Mouse (Mus musculus): ENCODE measurements around the gene Mrpl58.
"Not testable (repeated sequence)": the region's sequence is repeated elsewhere in the genome, so short reads cannot be mapped to it uniquely, and the experiment has no call there.

Gene Mrpl58

GRCm38 (mm10) chr11:115427482-115428331 lies 24.2 kb downstream of the Mrpl58 start:
- peak; percentile 66 for DNase-seq (ENCODE audit: low read depth)

GRCm38 (mm10) chr11:115429307-115429706 lies 25.8 kb downstream of the Mrpl58 start:
- no peak for DNase-seq (ENCODE audit: low read depth)

GRCm38 (mm10) chr11:115430561-115430960 lies 27.0 kb downstream of the Mrpl58 start:
- no peak for DNase-seq (ENCODE audit: low read depth)

GRCm38 (mm10) chr11:115432814-115433213 lies 29.3 kb downstream of the Mrpl58 start:
- DNase-seq (ENCODE audit: low read depth) = no peak

- DNase-seq (ENCODE audit: low read depth) = no peak
These were observed 29.8 kb downstream of the Mrpl58 start for GRCm38 (mm10) chr11:115433342-115433741.

GRCm38 (mm10) chr11:115435596-115436337 lies 32.2 kb downstream of the Mrpl58 start:
- DNase-seq (ENCODE audit: low read depth) = no peak

GRCm38 (mm10) chr11:115437571-115438122 lies 34.1 kb downstream of the Mrpl58 start:
- DNase-seq (ENCODE audit: low read depth) = no peak

GRCm38 (mm10) chr11:115439326-115439725 lies 35.8 kb downstream of the Mrpl58 start:
- peak; percentile 75 for DNase-seq (ENCODE audit: low read depth)

GRCm38 (mm10) chr11:115439906-115440595 lies 36.5 kb downstream of the Mrpl58 start, which contains the start of gene Trim80:
Gene Trim80, plus strand, starts transcription at chr11:115440545.
- DNase-seq (ENCODE audit: low read depth) = no peak

- no peak for DNase-seq (ENCODE audit: low read depth)
These were observed 37.9 kb downstream of the Mrpl58 start for GRCm38 (mm10) chr11:115441417-115441816.

GRCm38 (mm10) chr11:115446906-115447305 lies 43.4 kb downstream of the Mrpl58 start:
- DNase-seq (ENCODE audit: low read depth) = no peak

GRCm38 (mm10) chr11:115447321-115447885 lies 43.9 kb downstream of the Mrpl58 start:
- DNase-seq (ENCODE audit: low read depth) = no peak

- no peak for DNase-seq (ENCODE audit: low read depth)
These were observed 44.5 kb downstream of the Mrpl58 start for GRCm38 (mm10) chr11:115448075-115448474.

GRCm38 (mm10) chr11:115448998-115449397 lies 45.4 kb downstream of the Mrpl58 start:
- DNase-seq (ENCODE audit: low read depth) = no peak

GRCm38 (mm10) chr11:115450176-115450575 lies 46.6 kb downstream of the Mrpl58 start:
- DNase-seq (ENCODE audit: low read depth) = no peak

GRCm38 (mm10) chr11:115451781-115452241 lies 48.3 kb downstream of the Mrpl58 start:
- peak; percentile 62 for DNase-seq (ENCODE audit: low read depth)

- peak; percentile 65 for DNase-seq (ENCODE audit: low read depth)
These were observed 48.8 kb downstream of the Mrpl58 start for GRCm38 (mm10) chr11:115452281-115452860.

- DNase-seq (ENCODE audit: low read depth) = no peak
These were observed 49.8 kb downstream of the Mrpl58 start for GRCm38 (mm10) chr11:115453306-115453705.

- DNase-seq (ENCODE audit: low read depth) = not testable (repeated sequence)
These were observed 51.3 kb downstream of the Mrpl58 start for GRCm38 (mm10) chr11:115454822-115455221.

GRCm38 (mm10) chr11:115455619-115456018 lies 52.1 kb downstream of the Mrpl58 start:
- DNase-seq (ENCODE audit: low read depth) = no peak

GRCm38 (mm10) chr11:115456182-115456581 lies 52.6 kb downstream of the Mrpl58 start:
- DNase-seq (ENCODE audit: low read depth) = no peak

Measured in 416B (cell line).